Mouse (Mus musculus) spleen, postnatal 4 days (tissue): ENCODE data around the gene Usp15.

Source experiments
- DNase-seq, 2 experiments: peaks; one replicate each; pipeline ENCODE4 v3.0.0; 2022; ENCODE audit warnings: low spot score in 2 of 2

Gene Usp15

GRCm38 (mm10) chr10:123175771-123176170 lies 21.0 kb downstream of the Usp15 start:
- no peak for DNase-seq

DNA sequence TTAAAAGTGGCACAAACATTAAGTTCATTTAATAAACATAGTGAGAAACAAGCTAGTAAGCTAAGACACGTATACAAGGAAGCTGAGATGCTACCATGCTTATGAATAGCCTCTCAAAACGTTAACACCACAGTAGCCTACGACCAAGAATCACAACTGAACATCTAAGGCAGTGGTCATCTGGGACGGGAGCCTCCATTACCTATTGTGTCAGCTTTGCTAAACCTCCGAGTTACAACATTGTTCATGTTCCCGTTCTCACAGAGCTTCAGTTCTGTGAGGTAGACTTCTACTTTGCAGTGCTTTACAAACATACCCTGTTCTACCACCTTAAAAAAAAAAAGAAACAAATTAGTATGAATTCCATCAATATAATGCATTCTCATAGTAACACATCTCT lies 25.9 kb downstream of the Usp15 start:
- no peak for DNase-seq

- DNase-seq = no peak
Observed at GRCm38 (mm10) chr10:123165542-123165941, 31.3 kb downstream of the Usp15 start.

GRCm38 (mm10) chr10:123160508-123160907 lies 36.3 kb downstream of the Usp15 start:
- DNase-seq = peak; percentile 56 to 72

- no peak for DNase-seq
Observed at GRCm38 (mm10) chr10:123159316-123159715, 37.5 kb downstream of the Usp15 start.

DNA sequence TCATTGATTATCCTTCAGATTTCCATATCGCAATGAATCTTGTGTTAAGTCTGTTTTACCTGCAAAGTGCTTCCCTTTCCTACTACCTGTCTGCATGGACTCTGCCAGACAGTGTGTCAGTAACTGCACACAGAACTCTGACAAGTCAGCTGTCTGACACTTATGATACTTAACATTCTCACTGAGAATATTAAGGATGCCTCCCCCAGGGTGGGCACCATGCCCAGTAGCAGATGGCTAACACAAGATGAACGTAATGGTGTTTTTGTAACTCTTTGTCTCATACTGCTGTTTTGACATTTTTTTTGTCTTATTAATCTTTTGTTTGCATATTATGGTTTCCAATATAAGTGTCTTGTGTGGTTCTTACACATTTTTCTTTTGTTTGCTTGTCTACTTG lies 40.4 kb downstream of the Usp15 start:
- DNase-seq = no peak

DNA sequence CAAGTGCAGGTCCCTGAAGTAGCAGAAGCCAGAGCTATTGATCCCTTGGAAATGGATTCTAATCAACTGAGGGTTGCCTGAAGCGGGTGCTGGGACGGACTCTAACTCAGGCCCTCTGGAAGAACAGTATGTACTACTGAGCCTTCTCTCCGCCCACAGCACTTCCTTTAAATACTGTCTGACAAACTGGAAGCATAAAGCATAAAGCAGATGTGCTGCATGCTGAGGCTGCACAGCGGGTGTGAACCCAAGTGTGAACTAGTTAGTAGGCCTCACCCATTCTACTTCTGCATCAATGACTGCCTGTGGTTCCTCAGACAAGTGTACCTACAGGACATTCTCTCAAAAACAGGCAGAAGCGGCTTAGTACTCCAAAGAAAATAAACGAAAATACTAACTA lies 41.0 kb downstream of the Usp15 start:
- DNase-seq = no peak

GRCm38 (mm10) chr10:123153321-123153720 lies 43.5 kb downstream of the Usp15 start:
- DNase-seq = no peak

DNA sequence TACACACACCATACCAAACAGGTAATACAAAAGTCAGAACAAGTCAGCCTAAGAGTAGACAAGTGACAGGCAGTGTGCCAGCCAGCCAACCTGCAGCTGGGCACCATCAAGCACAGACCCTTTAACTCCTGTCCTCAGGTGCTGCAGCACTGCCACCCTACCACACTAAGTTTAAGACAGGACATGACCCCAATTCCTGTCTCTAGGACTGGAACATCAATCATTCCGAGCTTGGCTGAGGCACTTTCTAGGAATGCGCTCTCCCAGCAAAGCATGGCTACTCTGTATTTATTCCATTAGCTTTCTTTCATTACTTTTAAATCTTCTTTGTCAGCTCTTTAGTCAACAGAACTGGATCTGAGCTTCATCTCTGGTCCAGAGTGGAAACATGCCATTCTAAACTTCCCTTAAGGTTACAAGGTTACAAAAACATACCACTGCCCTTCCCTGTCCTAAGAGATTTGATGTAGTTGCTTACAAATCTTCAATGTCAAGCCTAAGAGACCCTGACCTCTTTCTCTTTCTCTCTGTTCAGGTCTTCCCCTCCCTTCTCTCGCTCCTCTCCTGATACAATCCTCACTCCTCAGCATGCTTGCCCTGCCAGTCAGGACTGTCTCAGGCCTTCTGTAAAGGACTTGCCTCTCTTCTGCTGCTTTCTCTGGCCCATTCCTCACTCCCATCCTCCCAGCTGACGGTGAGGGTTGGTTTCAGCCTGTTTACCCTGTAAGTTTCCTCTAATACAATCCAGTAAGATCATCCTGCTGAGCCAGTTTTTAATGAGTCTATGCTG lies 48.6 kb downstream of the Usp15 start:
- no peak for DNase-seq

DNA sequence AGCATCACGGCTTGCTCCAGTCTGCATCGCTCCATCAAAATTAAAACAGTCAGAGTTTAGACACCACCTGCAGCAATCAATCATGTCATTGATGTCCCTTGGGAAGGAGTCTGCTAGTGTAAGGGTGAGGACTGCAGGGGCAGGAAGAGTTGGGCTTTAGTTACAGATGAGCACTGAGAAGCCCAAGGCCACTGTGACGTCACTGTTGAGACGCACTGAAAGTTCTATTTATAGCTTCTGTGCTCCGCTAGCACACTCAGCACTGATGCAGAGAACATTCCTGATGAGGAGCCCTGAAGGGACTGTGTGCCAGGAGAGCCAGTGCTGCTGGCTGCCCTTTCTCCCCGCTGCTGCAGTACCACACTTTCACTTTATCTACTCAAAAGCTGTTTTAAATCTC lies 49.6 kb downstream of the Usp15 start:
- DNase-seq = no peak

DNA sequence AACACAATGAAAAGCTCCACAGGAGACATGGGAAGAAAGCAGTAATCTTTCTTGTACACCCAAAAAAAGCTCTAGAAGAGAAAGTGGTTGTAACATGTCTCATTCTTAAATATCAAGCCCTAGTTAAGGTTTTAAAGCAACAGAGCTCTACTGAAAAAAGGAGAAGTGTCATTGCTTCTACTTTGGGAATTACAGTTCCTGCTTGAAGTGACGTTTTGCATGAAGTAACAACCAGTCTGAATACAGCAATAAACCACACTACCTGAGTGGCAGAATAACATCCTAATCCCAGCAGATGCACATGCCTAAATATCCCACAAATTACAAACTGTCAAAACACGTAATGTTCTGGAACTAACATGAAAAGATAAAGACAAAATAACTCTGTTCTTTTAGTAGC lies 50.4 kb downstream of the Usp15 start:
- no peak for DNase-seq

DNA sequence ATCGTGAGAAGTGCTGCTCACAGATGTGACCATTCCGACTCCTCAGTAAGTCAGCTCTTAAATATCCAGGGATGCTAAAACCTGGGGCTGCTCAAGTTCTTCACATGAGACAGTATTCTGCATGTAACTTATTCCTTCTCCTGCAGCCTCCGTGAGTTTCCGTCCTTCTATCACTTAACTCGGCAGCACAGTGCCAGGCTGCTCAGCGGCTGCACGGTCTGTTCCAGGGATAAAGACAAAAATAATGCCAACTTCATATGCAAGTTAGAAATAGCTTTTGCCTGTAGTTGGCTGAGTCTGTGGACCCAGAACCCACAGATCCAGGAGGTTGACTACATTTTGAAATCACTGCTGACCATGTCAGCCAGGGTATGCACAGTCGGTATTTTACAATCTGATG lies 52.5 kb downstream of the Usp15 start:
- DNase-seq = no peak

DNA sequence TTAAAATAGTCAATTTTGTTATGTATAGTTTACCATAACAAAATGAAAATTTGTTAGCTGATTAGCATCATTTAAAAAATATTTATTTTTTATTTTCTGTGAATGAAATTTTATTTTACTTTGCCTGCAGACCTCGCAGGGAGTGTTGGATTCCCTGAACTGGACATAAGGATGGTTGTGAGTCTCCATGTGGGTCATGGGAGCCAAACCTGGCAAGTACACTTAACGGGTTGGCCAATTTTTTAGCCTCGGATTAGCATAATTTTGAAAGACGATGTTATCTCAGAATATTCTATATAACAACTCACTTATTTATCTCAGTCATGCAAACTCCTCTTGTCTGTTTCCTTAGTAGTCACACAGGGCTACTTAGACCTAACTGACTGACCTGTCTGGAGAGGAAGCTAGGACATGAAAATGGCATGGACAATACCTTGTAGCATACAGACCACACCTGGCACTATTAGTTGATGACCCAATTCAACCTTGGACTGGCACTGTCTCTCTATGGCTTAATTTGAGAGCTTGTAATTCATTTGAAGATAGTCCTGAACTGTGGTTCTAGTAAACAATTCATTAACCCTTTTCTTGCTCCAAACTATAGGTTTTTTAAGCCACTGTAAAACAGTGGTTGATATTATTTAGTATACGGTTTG lies 54.3 kb downstream of the Usp15 start:
- DNase-seq = no peak

GRCm38 (mm10) chr10:123135818-123136217 lies 61.0 kb downstream of the Usp15 start:
- DNase-seq = no peak

- peak in 1 of 2 experiments; percentile 37 for DNase-seq
Observed at GRCm38 (mm10) chr10:123131487-123131886, 65.3 kb downstream of the Usp15 start.

- no peak for DNase-seq
Observed at GRCm38 (mm10) chr10:123120666-123121392, 76.0 kb downstream of the Usp15 start.

DNA sequence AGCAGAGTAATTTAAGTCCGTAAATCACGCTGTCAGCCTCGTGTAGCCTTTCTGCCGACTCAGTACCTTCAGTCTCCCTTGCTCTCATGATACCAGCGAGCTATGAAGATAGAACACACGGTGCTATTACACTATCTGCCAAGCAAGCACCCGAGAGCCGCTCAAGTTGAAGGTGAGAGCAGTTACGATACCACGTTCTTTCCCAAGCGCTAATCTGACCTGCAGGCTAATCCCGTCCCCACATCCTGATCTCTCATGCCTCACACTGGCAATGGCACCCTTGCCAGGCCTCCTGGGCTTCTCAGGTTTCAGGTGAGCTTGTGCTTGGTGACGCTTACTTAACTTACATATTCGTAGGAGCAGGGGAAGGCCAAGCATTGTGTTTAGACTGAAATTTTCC lies 79.9 kb downstream of the Usp15 start:
- no peak for DNase-seq

GRCm38 (mm10) chr10:123113466-123113865 lies 83.3 kb downstream of the Usp15 start:
- peak in 1 of 2 experiments; percentile 36 for DNase-seq

- peak in 1 of 2 experiments; percentile 37 for DNase-seq
Observed at GRCm38 (mm10) chr10:123112787-123113168, 84.0 kb downstream of the Usp15 start.

- DNase-seq = no peak
Observed at GRCm38 (mm10) chr10:123112056-123112786, 84.6 kb downstream of the Usp15 start.

GRCm38 (mm10) chr10:123110548-123110947 lies 86.2 kb downstream of the Usp15 start:
- DNase-seq = peak in 1 of 2 experiments; percentile 50

DNA sequence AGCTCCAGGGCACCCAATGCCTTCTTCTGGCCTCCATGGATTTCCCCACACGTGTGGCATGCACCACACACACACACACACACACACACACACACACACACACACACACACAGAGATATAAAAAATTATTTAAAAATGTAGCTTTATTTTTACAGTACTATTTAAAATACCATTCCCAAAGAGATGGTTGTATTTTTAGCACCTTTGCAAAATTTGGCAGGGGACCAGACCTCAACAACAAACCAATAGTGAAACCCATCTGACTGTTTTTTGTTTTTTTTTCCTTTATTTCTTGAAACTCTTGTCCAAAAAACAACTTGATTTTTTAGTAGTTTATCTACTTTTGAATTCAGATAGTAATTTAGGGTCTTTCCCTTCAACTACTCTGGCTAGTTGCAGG lies 88.3 kb downstream of the Usp15 start:
- DNase-seq = no peak
